Mouse (Mus musculus) kidney, embryonic 16.5 days (tissue): ENCODE results near the gene Mapre1. TPM values are rescaled to one million over a fixed set of nuclear protein-coding genes. Genes with fewer than 3 reads are reported as not detected.
"Not testable (repeated sequence)": the region's sequence is repeated elsewhere in the genome, so short reads cannot be mapped to it uniquely, and the experiment has no call there.

Source experiments
- ATAC-seq: fragments of 200-750 bp; cut with Nextera tagmentation; 2 replicates; pipeline ENCODE4 v1.8.0; 2017; ENCODE audit warnings: moderate TSS enrichment; ENCODE audit not compliant: low FRiP score, low TSS enrichment
- H3K27ac ChIP-seq: fragments of 300-500 bp; sonication (generic); 2 replicates; pipeline ENCODE4 v1.5.1; 2014; ENCODE audit warnings: low read length
- H3K27me3 ChIP-seq: fragments of 300-500 bp; sonication (generic); 2 replicates; pipeline ENCODE4 v1.6.1; 2014; ENCODE audit warnings: low read length, control low read depth, mixed read lengths; ENCODE audit not compliant: insufficient read depth
- H3K36me3 ChIP-seq: fragments of 300-500 bp; sonication (generic); 2 replicates; pipeline ENCODE4 v1.6.1; 2014; ENCODE audit warnings: low read length, control low read depth, mixed read lengths; ENCODE audit not compliant: insufficient read depth
- H3K4me1 ChIP-seq: fragments of 300-500 bp; sonication (generic); 2 replicates; pipeline ENCODE4 v1.6.1; 2014; ENCODE audit warnings: low read length, control low read depth, mixed read lengths; ENCODE audit not compliant: insufficient read depth
- H3K4me2 ChIP-seq: fragments of 300-500 bp; sonication (generic); replicated peaks from 2 replicates; pipeline ENCODE4 v1.6.1; 2014; ENCODE audit warnings: low read depth, low read length
- H3K4me3 ChIP-seq: fragments of 300-500 bp; sonication (generic); 2 replicates; pipeline ENCODE4 v1.5.1; 2014; ENCODE audit warnings: mild to moderate bottlenecking, low read length
- H3K9ac ChIP-seq: fragments of 300-500 bp; sonication (generic); replicated peaks from 2 replicates; pipeline ENCODE4 v1.6.1; 2014; ENCODE audit warnings: low read length
- H3K9me3 ChIP-seq: fragments of 300-500 bp; sonication (generic); 2 replicates; pipeline ENCODE4 v1.6.1; 2016; ENCODE audit warnings: low read length, control low read depth
- WGBS: fragments of 180-500 bp; shearing (Covaris S2); extraction: QIAGEN DNeasy Blood & Tissue Kit; methylation state at CpG from one replicate; pipeline ENCODE4 v1.1.7; 2014; 5-methylcytosine and 5-hydroxymethylcytosine counted together
- polyA plus RNA-seq: library from polyadenylated mRNA; unstranded; fragments of >200 nt; fragmentation: Nextera tagmentation; extraction: Ambion mirVana; gene quantifications from 2 replicates; pipeline ENCODE4 v1.2.1, GENCODE M21; 2015

Gene Mapre1
- 226 and 228 TPM in 2 replicates for polyA plus RNA-seq

- H3K27me3 ChIP-seq = no peaks in the 10 kb centered on the region
- no peaks in the 10 kb centered on the region for H3K36me3 ChIP-seq
- H3K9ac ChIP-seq = peak within 1 kb of the TSS; percentile 94
- H3K9me3 ChIP-seq = no peaks in the 10 kb centered on the region
- H3K4me3 ChIP-seq = peak within 1 kb of the TSS; percentile 67
- H3K4me2 ChIP-seq = peak within 1 kb of the TSS; percentile 80
- ATAC-seq = peak; percentile 97
- H3K27ac ChIP-seq = peak within 1 kb of the TSS; percentile 94
- WGBS = 10% methylated on average over 57 of the region's 58 CpGs
- peaks cover 23% of the 10 kb centered on the region for H3K4me1 ChIP-seq
These were observed at the start of gene Mapre1 for GRCm38 (mm10) chr2:153740500-153741436. Gene Mapre1 (plus strand): TSS chr2:153741274.

DNA sequence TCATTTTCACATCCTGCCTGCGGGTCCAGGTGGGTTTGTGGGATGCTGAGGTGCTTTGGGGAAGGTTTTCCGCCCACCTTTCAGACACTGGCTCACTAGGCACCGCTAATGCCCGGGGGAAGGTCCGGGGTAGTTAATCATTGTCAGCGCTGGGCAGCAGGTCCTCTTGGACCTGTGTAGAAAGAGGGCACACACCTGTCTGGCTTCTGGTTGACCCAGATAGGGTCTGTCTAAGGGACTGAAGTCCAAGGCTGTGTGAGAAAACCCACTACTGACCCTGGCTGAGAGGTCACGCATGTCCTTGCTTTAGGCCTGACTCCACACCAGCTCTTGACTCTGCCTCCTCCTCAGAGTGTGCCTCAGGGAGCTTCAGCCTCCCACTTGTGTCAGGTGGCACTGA is 47.7 kb upstream of the Mapre1 start:
- not testable (repeated sequence) for H3K4me1 ChIP-seq, H3K4me3 ChIP-seq, H3K9ac ChIP-seq, H3K4me2 ChIP-seq, H3K36me3 ChIP-seq, H3K9me3 ChIP-seq, H3K27me3 ChIP-seq, H3K27ac ChIP-seq
- WGBS = 61% methylated on average over 6 of the region's 7 CpGs
- peak; percentile 76; the same call in 1 of the 2 replicates for ATAC-seq

GRCm38 (mm10) chr2:153694462-153695085 is 46.5 kb upstream of the Mapre1 start:
- Histone ChIP-seq H3K36me3 (no peaks in the 10 kb centered on the region), H3K4me1 (no peaks in the 10 kb centered on the region), H3K9ac (no peak overlapping the region), H3K27ac (no peak overlapping the region), H3K9me3 (no peaks in the 10 kb centered on the region), H3K4me3 (no peak overlapping the region), H3K27me3 (no peaks in the 10 kb centered on the region), H3K4me2 (no peak overlapping the region)
- ATAC-seq = no peak
- whole genome bisulfite sequencing = 70% methylated on average over 19 of the region's 19 CpGs

GRCm38 (mm10) chr2:153696352-153696751 is 44.7 kb upstream of the Mapre1 start, which contains the start of gene Dnmt3c:
Gene Dnmt3c (plus strand): TSS chr2:153696652.
- H3K4me1 ChIP-seq = no peaks in the 10 kb centered on the region
- no peak for ATAC-seq
- no peaks in the 10 kb centered on the region for H3K27me3 ChIP-seq
- H3K9me3 ChIP-seq = no peaks in the 10 kb centered on the region
- H3K36me3 ChIP-seq = no peaks in the 10 kb centered on the region
- H3K4me2 ChIP-seq = no peak within 1 kb of the TSS
- no peak within 1 kb of the TSS for H3K9ac ChIP-seq
- no peak within 1 kb of the TSS for H3K27ac ChIP-seq
- no peak within 1 kb of the TSS for H3K4me3 ChIP-seq

DNA sequence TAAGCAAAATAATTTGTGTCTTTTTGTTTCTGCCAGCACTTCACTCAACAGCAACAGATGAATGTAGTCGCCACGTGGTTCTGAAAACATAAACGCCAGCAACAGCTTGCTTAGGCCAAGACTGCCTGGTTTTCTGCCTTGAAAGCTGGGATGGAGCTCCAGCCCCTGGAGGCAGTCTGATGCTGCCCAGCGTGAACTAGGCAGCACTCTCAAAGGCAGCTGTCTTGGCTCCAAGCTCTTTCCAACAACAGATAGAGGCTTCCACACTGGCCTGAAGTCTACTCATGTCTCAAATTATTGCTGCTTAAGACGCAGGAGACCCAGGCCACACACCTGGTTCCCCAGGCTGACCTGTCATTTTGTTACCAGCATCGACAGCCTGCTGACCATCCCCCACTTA is 37.7 kb upstream of the Mapre1 start:
- 32% methylated on average over 6 of the region's 6 CpGs for WGBS
- ATAC-seq = no peak

GRCm38 (mm10) chr2:153710701-153711330 is 30.3 kb upstream of the Mapre1 start:
- 42% methylated on average over 8 of the region's 8 CpGs for WGBS
- Histone ChIP-seq H3K4me1 (peaks cover 10% of the 10 kb centered on the region; the same call in 1 of the 2 replicates), H3K9ac (no peak overlapping the region), H3K4me3 (no peak overlapping the region), H3K27me3 (no peaks in the 10 kb centered on the region), H3K9me3 (no peaks in the 10 kb centered on the region), H3K27ac (no peak overlapping the region), H3K4me2 (no peak overlapping the region), H3K36me3 (no peaks in the 10 kb centered on the region)
- no peak for ATAC-seq

More for the DNA sequence above, 37.7 kb upstream of the Mapre1 start:
- Histone ChIP-seq H3K4me2 (no peak overlapping the region), H3K27ac (no peak overlapping the region), H3K9me3 (no peaks in the 10 kb centered on the region), H3K4me3 (no peak overlapping the region), H3K9ac (no peak overlapping the region), H3K27me3 (no peaks in the 10 kb centered on the region), H3K4me1 (no peaks in the 10 kb centered on the region), H3K36me3 (no peaks in the 10 kb centered on the region)

DNA sequence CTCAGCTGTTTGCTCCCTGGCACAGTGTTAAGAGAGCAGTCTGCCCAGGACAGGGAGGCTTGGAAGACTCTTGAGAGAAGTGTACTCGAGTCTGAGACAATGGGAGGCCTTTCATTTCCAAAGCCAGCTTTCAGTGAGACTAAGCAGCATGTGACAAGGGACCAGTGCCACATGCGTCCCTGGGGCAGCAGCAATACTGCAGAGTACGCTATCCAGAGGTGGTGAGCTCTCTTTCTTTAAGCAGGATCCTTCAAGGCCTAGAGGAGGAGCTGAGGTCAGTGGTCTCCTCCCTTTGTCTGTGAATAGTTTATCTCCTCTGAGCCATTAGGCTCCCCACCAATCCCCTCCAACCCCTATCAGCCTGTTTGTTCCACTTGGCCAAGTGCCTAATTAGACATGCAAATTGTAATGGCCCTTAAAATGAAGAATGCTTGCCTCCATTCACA is 28.4 kb upstream of the Mapre1 start:
- H3K4me2 ChIP-seq = no peak overlapping the region
- H3K9ac ChIP-seq = no peak overlapping the region
- H3K4me1 ChIP-seq = peaks cover 10% of the 10 kb centered on the region; the same call in 1 of the 2 replicates
- peak; percentile 39; the same call in 1 of the 2 replicates for ATAC-seq
- H3K36me3 ChIP-seq = no peaks in the 10 kb centered on the region
- no peak overlapping the region for H3K4me3 ChIP-seq
- H3K27ac ChIP-seq = 0 out of 2 replicates have a peak overlapping the region, but pooled peaks have one; percentile 4
- H3K9me3 ChIP-seq = no peaks in the 10 kb centered on the region
- WGBS = 37% methylated on average over 3 of the region's 3 CpGs
- no peaks in the 10 kb centered on the region for H3K27me3 ChIP-seq

- H3K4me1 ChIP-seq = peaks cover 10% of the 10 kb centered on the region; the same call in 1 of the 2 replicates
- no peak overlapping the region for H3K4me3 ChIP-seq
- 0 out of 2 replicates have a peak overlapping the region, but pooled peaks have one; percentile 4 for H3K27ac ChIP-seq
- H3K27me3 ChIP-seq = no peaks in the 10 kb centered on the region
- H3K36me3 ChIP-seq = no peaks in the 10 kb centered on the region
- no peak for ATAC-seq
- H3K9ac ChIP-seq = no peak overlapping the region
- 48% methylated on average over 4 of the region's 4 CpGs for WGBS
- no peaks in the 10 kb centered on the region for H3K9me3 ChIP-seq
- no peak overlapping the region for H3K4me2 ChIP-seq
These were observed 27.8 kb upstream of the Mapre1 start for GRCm38 (mm10) chr2:153713227-153713626.

DNA sequence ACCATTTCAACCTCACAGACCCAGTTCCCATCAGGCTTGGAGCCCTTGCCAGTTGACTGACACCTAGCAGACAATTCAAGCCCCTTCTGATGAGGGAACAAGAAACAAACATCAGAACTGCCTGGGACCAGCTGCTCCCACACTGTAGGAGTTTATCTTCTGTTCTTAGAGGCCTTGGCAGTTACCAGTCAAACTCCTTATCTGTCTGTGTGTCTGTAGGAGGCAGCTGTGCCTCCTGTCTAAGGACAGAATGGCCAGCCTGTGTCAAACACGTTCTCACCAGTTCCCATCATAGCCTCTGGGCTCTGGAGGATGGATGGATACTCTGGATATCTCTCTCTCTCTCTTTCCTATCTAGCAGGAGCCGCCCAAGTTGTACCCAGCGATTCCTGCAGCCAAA is 23.2 kb upstream of the Mapre1 start:
- not testable (repeated sequence) for H3K27me3 ChIP-seq, H3K36me3 ChIP-seq, H3K27ac ChIP-seq, H3K4me2 ChIP-seq, H3K9me3 ChIP-seq, H3K4me3 ChIP-seq, H3K4me1 ChIP-seq, H3K9ac ChIP-seq, ATAC-seq
- WGBS = 73% methylated on average over 3 of the region's 3 CpGs
